Mouse (Mus musculus) brain, adult 10 weeks (tissue): ENCODE measurements around the gene Git1. TPM values are rescaled to one million over a fixed set of nuclear protein-coding genes. Genes with fewer than 3 reads are reported as not detected.

Experiments used
- polyA plus RNA-seq: library from polyadenylated mRNA; stranded (reverse); fragments of 350-450 nt; fragmentation: Illumina TruSeq; extraction: RNeasy Lipid Tissue Mini Kit (QIAGEN cat#74804); gene quantifications from one replicate; pipeline ENCODE4 v1.2.3, GENCODE M21; 2015; ENCODE audit warnings: low read depth, low replicate concordance

The Git1 gene
- 228 TPM for polyA plus RNA-seq

DNA sequence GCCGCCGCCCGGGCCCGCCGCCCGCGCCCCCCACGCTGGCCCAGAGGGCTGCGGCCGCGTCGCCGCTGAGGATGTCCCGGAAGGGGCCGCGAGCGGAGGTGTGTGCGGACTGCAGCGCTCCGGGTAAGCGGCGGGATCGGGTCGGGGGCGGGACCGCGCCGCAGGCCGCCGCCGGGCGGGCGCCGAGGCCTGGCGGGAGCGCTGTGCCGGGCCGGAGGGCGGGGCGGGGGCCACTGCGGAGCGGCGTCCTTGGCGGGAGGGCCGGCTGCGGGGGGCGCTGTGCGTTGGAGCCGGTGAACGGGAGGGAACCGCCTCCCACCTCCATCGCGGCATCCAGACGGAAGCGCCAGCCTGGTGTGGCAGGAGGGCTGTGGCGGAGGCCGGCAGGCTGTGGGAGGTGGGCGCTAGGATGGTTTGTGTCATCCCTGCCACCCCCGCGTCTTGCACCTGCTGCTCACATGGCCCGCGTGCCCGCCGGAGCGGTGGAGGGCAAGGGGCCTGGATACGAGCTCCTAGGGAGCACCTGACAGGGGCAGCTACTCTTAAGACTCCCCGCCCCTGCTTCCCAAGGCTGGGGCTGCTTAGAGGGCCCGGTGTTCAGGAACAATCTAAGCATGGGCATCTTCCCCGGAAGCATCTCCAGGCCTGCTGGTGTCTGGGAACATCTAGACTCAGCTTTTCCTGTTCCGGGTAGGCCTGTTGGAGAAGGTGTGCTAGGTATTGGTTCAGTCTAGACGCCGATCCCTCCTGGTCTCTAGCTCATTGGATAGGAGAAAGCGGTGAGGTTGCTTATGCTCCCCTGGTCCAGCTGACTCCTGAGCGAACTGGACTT is at the start of gene Git1:
Gene Git1, plus strand, starts transcription at position 51 of the 832 bp plus-strand sequence.

DNA sequence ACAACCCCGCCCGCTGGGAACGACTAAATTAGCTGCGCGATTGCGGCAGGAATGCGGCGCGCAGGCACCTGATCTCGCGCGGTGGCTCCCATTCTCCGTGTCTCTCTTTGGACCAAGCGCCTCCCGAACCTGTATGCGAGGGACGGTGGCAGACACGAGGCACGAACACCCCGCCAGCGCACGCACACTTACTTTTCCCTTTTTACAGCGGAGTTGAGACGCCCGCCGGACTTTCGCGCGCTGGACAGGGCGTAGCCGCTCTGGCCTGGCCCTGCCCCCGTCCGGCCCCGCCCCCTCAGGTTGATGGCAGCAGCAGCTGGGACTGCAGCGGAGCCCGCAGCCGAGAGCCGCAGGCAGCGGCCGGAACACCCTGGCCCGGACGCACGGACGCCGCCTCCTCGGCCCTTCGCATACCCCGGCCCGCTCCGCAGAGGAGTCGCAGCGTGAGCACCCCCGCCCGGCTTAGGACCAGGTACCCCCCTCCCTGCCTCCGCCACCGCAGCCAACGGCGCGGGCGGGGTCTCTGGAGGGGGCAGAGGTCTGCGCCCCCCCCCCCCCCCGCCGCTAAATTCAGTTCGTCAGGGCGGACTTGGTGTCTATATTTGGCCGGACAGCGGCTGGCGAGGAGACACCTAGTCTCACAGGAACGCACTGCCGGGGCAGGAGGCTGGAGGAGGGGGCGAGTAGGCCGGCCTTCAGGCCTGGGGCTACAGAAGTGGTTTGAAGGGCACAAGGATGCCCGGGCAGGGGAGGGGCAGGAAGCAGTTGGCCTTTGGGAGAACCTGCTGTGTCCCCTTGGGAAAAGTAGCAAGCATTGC is 30.9 kb upstream of the Git1 start, which contains the start of gene Coro6:
Gene Coro6, plus strand, starts transcription at position 129 of the 818 bp plus-strand sequence.

DNA sequence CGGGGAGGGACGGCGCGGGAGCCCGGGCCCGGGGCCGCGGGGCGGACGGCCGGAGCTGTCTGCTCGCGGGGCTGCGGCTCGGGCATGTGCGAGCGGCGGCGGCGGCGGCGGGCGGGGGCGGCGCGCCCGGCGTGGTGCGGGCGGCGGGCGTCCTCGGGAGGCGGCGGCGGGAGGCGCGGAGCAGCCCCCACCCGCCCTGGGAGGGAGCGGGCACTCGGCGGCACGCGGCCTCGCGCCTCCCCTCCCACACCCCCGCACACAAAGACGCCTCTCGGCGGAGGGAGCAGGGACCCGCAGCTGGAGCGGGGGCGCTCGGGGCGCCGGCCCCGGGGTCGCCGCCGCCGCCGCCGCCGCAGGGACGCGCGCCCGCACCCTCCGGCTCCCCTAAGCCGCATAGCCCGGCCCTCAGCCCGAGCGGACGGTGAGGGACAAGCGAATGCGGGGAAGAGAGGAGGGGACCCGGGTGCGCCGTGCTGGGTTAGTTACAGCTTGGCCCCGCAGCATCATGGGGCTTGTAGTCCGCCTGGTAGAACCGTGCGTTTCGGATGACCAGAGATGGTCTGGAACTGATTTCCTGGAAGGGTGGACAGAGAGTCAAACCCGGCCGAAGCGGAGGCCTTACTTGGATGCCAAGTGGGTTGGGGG is 3.6 kb upstream of the Git1 start, which contains the start of gene Ankrd13b:
Gene Ankrd13b, minus strand, starts transcription at position 88 of the 645 bp plus-strand sequence.

DNA sequence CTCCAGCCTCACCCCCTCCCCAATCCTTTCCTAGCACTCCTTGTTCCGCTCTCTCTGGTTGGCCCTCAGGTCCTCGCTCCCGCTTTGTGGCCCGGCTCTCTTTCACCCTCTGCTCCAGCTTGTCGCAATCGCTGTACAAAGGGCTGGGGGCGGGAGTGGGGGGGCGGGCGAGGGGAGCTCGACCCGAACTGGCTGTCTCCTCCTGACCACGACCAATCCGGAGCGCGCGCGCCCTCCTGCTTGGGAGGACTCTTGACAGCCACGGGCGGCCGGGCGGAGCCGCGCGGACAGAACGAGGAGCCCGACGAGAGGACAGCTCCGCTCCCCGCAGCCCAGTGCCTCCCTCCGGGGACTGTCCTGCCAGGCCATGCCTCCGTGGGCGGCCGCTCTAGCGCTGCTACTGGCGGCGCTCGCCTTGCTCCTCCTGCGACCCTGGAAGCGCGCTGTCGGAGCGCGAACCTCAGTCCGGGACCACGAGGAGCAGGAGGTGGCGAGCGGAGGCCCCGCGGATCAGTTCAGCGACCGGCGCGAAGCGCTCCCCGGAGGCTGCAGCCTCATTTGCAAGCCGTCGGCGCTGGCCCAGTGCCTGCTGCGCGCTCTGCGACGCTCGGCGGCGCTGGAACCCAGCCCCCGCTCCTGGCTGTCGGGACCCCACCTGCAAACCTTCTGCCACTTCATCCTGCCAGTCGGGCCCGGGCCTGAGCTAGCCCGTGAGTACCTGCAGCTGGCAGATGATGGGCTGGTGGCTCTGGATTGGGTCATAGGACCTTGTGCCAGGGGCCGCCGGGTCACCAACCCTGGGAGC is 21.7 kb downstream of the Git1 start, which contains the start of gene Abhd15:
Gene Abhd15, plus strand, starts transcription at position 290 of the 805 bp plus-strand sequence.

DNA sequence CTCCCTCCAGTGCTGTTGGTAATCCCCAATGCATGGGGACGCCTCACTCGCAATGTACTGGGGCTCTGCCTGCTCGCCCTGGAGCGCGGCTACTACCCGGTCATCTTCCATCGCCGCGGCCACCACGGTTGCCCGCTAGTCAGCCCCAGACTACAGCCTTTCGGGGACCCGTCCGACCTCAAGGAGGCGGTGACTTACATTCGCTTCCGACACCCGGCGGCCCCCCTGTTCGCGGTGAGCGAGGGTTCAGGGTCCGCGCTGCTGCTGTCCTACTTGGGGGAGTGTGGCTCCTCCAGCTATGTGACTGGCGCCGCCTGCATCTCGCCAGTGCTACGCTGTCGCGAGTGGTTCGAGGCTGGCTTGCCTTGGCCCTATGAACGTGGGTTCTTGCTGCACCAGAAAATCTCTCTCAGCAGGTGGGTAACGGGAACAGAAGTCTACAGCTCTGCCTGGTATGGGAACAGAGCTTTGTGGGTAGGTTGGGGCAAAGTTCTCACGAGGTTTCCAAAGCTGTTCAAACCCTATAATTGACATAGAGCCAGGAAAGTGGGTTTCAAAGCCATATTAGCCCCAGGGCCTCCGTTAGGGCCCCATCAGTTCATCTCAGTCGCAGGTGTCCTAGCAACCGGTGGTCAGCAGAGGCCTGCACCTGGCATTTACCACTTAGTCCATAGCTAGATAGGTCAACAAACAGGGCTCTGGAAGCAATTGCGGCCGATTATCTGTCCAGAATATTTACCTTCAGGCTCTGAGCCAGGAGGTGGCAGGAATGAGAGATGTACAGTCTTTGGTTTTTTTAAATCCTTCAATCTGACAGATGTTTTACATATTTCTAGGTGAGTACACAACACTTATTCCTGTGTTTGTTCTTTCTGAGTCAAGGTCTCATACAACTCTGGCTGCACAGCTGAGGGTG is 22.5 kb downstream of the Git1 start, which contains the start of gene Trp53i13:
Gene Trp53i13, minus strand, starts transcription at position 344 of the 916 bp plus-strand sequence.

DNA sequence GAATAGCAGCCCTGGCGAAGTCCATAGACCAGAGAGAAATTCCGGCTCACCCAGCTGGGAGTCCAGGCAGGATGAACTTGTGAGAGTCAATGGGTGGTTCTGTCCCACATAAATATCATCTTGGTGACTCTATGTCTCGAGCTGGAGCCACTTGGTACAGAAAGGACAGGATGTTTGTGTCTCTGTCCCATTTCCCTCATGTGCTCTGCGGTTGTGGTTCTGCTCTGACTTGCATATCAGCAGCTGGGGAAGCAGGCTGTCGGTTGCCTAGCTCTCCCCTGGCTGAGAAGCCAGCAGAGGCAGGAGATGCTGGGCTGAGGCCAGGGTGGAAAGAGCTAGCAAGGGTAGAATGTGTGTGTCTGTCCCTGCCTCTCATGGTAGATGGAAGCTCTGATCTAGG is 25.7 kb downstream of the Git1 start, which contains the start of gene Gm10392:
Gene Gm10392, minus strand, starts transcription at position 156 of the 400 bp plus-strand sequence.

Other genes with a start within 250 kb of the Git1 start
- gene Coro6, start 31.2 kb upstream of the Git1 start, polyA plus RNA-seq = 43.4 TPM
- gene Ankrd13b, start 3.9 kb upstream of the Git1 start, polyA plus RNA-seq = 60.5 TPM
- 1.1 TPM for gene Abhd15, start 21.6 kb downstream of the Git1 start, polyA plus RNA-seq
- gene Trp53i13, start 22.4 kb downstream of the Git1 start, polyA plus RNA-seq = 5.8 TPM
- gene Gm10392, start 25.6 kb downstream of the Git1 start, polyA plus RNA-seq = not detected
- gene Taok1, start 114.3 kb downstream of the Git1 start, polyA plus RNA-seq = 33.4 TPM
- 22.1 TPM for gene Nufip2, start 192.6 kb downstream of the Git1 start, polyA plus RNA-seq
- gene Cryba1, start 231.7 kb downstream of the Git1 start, polyA plus RNA-seq = not detected